Mouse (Mus musculus): ENCODE measurements around the gene B3gnt3.

- TF ChIP-seq CTCF (IDR thresholded peaks at IDR 0.05; ENCODE audit: borderline replicate concordance, extremely low read depth, insufficient read depth, insufficient read length) (no peak), POLR2A (IDR thresholded peaks at IDR 0.05; ENCODE audit: borderline replicate concordance, extremely low read depth, insufficient read depth, insufficient read length, poor library complexity, severe bottlenecking) (no peak)
Measured at GRCm38 (mm10) chr8:71700493-71701269, 908 bp downstream of the B3gnt3 start.

Data from brain, embryonic 14.5 days (tissue).